Mouse (Mus musculus): ENCODE measurements around the gene Cdk1. TPM values are rescaled to one million over a fixed set of nuclear protein-coding genes. Genes with fewer than 3 reads are reported as not detected.
"Not testable (repeated sequence)": the region's sequence is repeated elsewhere in the genome, so short reads cannot be mapped to it uniquely, and the experiment has no call there.

Cdk1 gene
- total RNA-seq (2021): 1 to 10 TPM; 2.2 to 2.8 TPM

GRCm38 (mm10) chr10:69352212-69353085 lies at the start of gene Cdk1:
Gene Cdk1 (minus strand): TSS chr10:69352938.
- intact Hi-C loops (cut with DNase I): no loop called here
- peak; percentile 94 for DNase-seq (ENCODE audit: low spot score)

GRCm38 (mm10) chr10:69399814-69400385 lies 47.2 kb upstream of the Cdk1 start:
- intact Hi-C loops (cut with DNase I): no loop called here
- no peak for DNase-seq (ENCODE audit: low spot score)

- intact Hi-C loops (cut with DNase I): no loop called here
- DNase-seq (ENCODE audit: low spot score): no peak
Observed at GRCm38 (mm10) chr10:69398763-69399590, 46.2 kb upstream of the Cdk1 start, which contains the start of gene Ank3. Gene Ank3 (plus strand): TSS chr10:69398773.

GRCm38 (mm10) chr10:69398197-69398762 lies 45.5 kb upstream of the Cdk1 start:
- intact Hi-C loops (cut with DNase I): no loop called here

GRCm38 (mm10) chr10:69389511-69389910 lies 36.8 kb upstream of the Cdk1 start:
- intact Hi-C loops (cut with DNase I): no loop called here
- no peak for DNase-seq (ENCODE audit: low spot score)

More at GRCm38 (mm10) chr10:69398197-69398762, 45.5 kb upstream of the Cdk1 start:
- no peak for DNase-seq (ENCODE audit: low spot score)

GRCm38 (mm10) chr10:69386767-69387166 lies 34.0 kb upstream of the Cdk1 start:
- intact Hi-C loops (cut with DNase I): no loop called here
- DNase-seq (ENCODE audit: low spot score): no peak

GRCm38 (mm10) chr10:69385136-69385535 lies 32.4 kb upstream of the Cdk1 start:
- no peak for DNase-seq (ENCODE audit: low spot score)
- intact Hi-C loops (cut with DNase I): no loop called here

GRCm38 (mm10) chr10:69384640-69385039 lies 31.9 kb upstream of the Cdk1 start:
- DNase-seq (ENCODE audit: low spot score): no peak
- intact Hi-C loops (cut with DNase I): no loop called here

- intact Hi-C loops (cut with DNase I): no loop called here
- DNase-seq (ENCODE audit: low spot score): no peak
Observed at GRCm38 (mm10) chr10:69383186-69383585, 30.4 kb upstream of the Cdk1 start.

DNA sequence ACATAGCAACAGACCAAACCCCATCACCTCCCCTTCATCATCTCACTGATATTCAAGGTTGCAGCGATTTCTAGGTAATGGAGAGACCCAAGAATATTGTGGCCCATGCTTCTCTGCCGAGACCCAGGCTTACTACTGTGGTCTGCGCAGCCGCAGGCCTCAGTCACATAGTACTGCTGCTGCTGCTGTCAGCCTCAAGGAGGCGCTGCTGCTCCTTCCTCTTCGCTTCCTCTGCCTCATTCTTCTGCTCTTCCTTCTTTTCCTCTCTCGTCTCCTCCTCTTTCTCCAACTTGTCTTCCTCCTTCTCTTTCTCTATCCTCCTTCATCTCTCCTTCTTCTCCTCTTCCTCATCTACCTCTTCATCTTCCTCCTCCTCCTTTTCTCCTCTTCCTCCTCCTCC lies 22.4 kb upstream of the Cdk1 start:
- intact Hi-C loops (cut with DNase I): no loop called here
- DNase-seq (ENCODE audit: low spot score): no peak

GRCm38 (mm10) chr10:69373796-69374550 lies 21.2 kb upstream of the Cdk1 start:
- DNase-seq (ENCODE audit: low spot score): no peak
- intact Hi-C loops (cut with DNase I): loop anchor here (5.0 kb wide), 1 partner anchor 278 kb away; no protein-coding TSS in a partner anchor

DNA sequence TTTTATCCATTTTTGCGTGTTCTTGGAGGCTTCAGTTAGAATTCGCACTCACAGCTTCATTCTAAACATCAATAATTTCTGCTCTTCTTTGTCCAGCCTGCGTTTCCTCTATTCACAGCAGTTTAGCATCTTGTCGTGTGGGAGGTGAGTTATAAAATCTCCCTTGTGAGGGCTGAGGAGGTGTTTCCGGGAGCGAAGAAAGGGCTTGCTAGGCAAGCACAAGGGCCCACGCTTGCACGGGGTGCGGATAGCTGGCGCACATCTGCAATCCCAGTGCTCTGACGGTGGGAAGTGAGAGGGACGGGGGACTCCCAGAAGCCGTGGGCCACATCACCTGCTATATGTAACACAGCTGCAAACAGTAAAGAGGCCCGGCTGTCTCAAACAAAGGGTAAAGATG lies 19.3 kb upstream of the Cdk1 start:
- DNase-seq (ENCODE audit: low spot score): no peak
- intact Hi-C loops (cut with DNase I): loop anchor here (5.0 kb wide), 1 partner anchor 280 kb away; no protein-coding TSS in a partner anchor

- DNase-seq (ENCODE audit: low spot score): no peak
- intact Hi-C loops (cut with DNase I): loop anchor here (5.0 kb wide), 1 partner anchor 281 kb away; no protein-coding TSS in a partner anchor
Observed at GRCm38 (mm10) chr10:69371441-69371840, 18.7 kb upstream of the Cdk1 start.

- DNase-seq (ENCODE audit: low spot score): no peak
- intact Hi-C loops (cut with DNase I): no loop called here
Observed at GRCm38 (mm10) chr10:69369321-69369720, 16.6 kb upstream of the Cdk1 start.

GRCm38 (mm10) chr10:69366877-69367387 lies 14.2 kb upstream of the Cdk1 start:
- intact Hi-C loops (cut with DNase I): no loop called here
- DNase-seq (ENCODE audit: low spot score): no peak

- intact Hi-C loops (cut with DNase I): no loop called here
- no peak for DNase-seq (ENCODE audit: low spot score)
Observed at GRCm38 (mm10) chr10:69366208-69366607, 13.5 kb upstream of the Cdk1 start.

DNA sequence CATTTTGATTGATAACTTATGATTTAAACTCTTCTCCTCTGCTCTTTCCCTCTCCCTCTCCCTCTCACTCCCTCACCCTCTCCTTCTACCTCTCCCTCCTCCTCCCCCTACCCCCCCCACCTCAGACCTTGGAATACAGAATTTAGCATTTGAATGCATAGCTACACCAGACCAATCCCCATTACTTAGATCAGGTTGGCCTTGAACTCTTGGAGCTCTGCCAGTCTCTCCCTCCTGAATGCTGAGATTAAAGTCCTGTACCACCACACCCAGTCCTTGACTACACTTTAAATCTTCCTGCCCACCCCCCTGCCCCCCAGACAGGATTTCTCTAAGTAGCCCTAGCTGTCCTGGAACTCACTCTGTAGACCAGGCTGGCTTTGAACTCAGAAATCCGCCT lies 6.9 kb upstream of the Cdk1 start:
- intact Hi-C loops (cut with DNase I): no loop called here
- no peak for DNase-seq (ENCODE audit: low spot score)

DNA sequence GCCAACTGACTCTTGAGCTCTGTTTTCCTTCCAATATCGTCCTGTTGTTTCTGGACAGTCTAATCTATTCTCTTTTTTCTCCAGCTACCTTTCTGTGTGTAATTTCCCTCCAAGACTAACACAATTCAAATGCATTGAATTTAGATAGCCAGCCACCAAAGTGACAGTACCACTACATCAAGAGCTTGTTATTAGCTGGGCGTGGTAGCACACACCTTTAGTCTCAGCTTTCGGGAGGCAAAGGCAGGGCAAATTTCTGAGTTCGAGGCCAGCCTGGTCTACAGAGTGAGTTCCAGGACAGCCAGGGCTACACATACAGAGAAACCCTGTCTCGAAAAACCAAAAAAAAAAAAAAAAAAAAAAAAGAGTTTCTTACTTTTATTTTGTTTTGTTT lies 345 bp upstream of the Cdk1 start:
- DNase-seq (ENCODE audit: low spot score); intact Hi-C loops (cut with DNase I): not testable (repeated sequence)

DNA sequence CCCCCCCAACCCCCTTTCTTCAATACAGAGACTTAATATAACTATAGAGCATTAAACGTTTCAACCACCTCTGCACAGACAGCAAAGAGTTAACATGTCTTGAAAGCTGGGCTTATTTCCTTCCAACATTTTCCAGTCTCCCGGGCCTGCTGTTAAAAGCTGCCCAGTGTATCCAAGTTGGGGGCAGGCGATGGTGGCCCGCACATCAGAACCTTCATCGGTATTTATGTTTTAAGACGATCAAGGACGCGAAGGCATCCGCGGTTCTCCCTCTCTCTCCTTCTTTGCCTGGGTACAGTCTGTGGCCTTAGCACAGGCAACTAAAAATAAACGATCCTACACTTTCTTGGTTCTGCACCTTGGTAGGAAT lies 911 bp downstream of the Cdk1 start:
- intact Hi-C loops (cut with DNase I): no loop called here
- DNase-seq (ENCODE audit: low spot score): no peak
